Mouse (Mus musculus) cerebellum, adult 2 months (tissue): ENCODE results near the gene Ndufa5. TPM values are rescaled to one million over a fixed set of nuclear protein-coding genes. Genes with fewer than 3 reads are reported as not detected.
A peak's percentile ranks its signal among the peaks of the same experiment; 100 is the strongest.

Experiments used
- DNase-seq, 2 experiments: peaks; one replicate each; pipeline ENCODE4 v3.0.0; 2021
- H3K27ac ChIP-seq: fragments of 200-500 bp; 2 replicates; pipeline ENCODE4 v1.5.1; 2012; ENCODE audit warnings: low read length, control low read depth, inconsistent platforms; ENCODE audit not compliant: insufficient read depth
- H3K27me3 ChIP-seq: fragments of 200-500 bp; 2 replicates; pipeline ENCODE4 v1.6.1; 2012; ENCODE audit warnings: inconsistent platforms, mild to moderate bottlenecking, low read length, moderate library complexity; ENCODE audit not compliant: control insufficient read depth, insufficient read depth
- H3K4me1 ChIP-seq: fragments of 200-500 bp; 2 replicates; pipeline ENCODE4 v1.6.1; 2011; ENCODE audit warnings: low read length; ENCODE audit not compliant: control insufficient read depth, insufficient read depth
- H3K4me3 ChIP-seq: fragments of 200-500 bp; replicated peaks from 2 replicates; pipeline ENCODE3; 2011; ENCODE audit warnings: mild to moderate bottlenecking, low read depth, low read length, control low read depth; ENCODE audit not compliant: insufficient read depth
- CTCF ChIP-seq: fragments of 200-500 bp; IDR thresholded peaks from 2 replicates; pipeline ENCODE4 v1.5.1; 2011; ENCODE audit warnings: low read depth, mild to moderate bottlenecking, control low read depth, low read length, moderate library complexity, borderline replicate concordance; ENCODE audit not compliant: insufficient read depth
- POLR2A ChIP-seq: fragments of 200-500 bp; IDR thresholded peaks from 2 replicates; pipeline ENCODE4 v1.6.1; 2011; ENCODE audit warnings: low read length, control low read depth, borderline replicate concordance; ENCODE audit not compliant: insufficient read depth
- WGBS: fragments of 180-500 bp; shearing (Covaris S2); methylation state at CpG from one replicate; pipeline ENCODE4 v1.1.7; 2018; 5-methylcytosine and 5-hydroxymethylcytosine counted together
- polyA plus RNA-seq: library from polyadenylated mRNA; depleted of rRNA; stranded (reverse); fragments of >200 nt; gene quantifications from 2 replicates; pipeline ENCODE4 v1.2.3, GENCODE M21; 2012; rRNA removed

Ndufa5 gene
- polyA plus RNA-seq = 115 and 146 TPM in 2 replicates

- Histone ChIP-seq H3K27ac (peak within 1 kb of the TSS; percentile 71), H3K4me1 (peaks cover 6% of the 10 kb centered on the region; the same call in 1 of the 2 replicates), H3K27me3 (no peaks in the 10 kb centered on the region), H3K4me3 (peak within 1 kb of the TSS; percentile 92)
- under 1% methylated on average over 53 of the region's 53 CpGs for WGBS
- peak; percentile 93 to 96 for DNase-seq
- TF ChIP-seq POLR2A (peak; percentile 93), CTCF (no peak)
These were observed at the start of gene Ndufa5 for GRCm38 (mm10) chr6:24527155-24528063. Gene Ndufa5 (minus strand): TSS chr6:24528013.

GRCm38 (mm10) chr6:24573319-24573718, 45.5 kb upstream of the Ndufa5 start:
- TF ChIP-seq CTCF (no peak), POLR2A (no peak)
- H3K27ac ChIP-seq = no peak overlapping the region
- no peaks in the 10 kb centered on the region for H3K27me3 ChIP-seq
- H3K4me1 ChIP-seq = no peaks in the 10 kb centered on the region
- no peak for DNase-seq
- no peak overlapping the region for H3K4me3 ChIP-seq

- H3K27ac ChIP-seq = no peak overlapping the region
These were observed 44.6 kb upstream of the Ndufa5 start for GRCm38 (mm10) chr6:24572431-24572830.

GRCm38 (mm10) chr6:24571126-24571525, 43.3 kb upstream of the Ndufa5 start:
- WGBS = 65% methylated on average over 6 of the region's 6 CpGs
- no peak for TF ChIP-seq POLR2A
- TF ChIP-seq CTCF = no peak
- no peak for DNase-seq
- no peaks in the 10 kb centered on the region for H3K4me1 ChIP-seq
- no peak overlapping the region for H3K4me3 ChIP-seq
- no peaks in the 10 kb centered on the region for H3K27me3 ChIP-seq
- H3K27ac ChIP-seq = no peak overlapping the region

More at GRCm38 (mm10) chr6:24572431-24572830, 44.6 kb upstream of the Ndufa5 start:
- H3K27me3 ChIP-seq = no peaks in the 10 kb centered on the region
- DNase-seq = no peak
- H3K4me3 ChIP-seq = no peak overlapping the region
- WGBS = 91% methylated on average over 14 of the region's 14 CpGs
- no peak for TF ChIP-seq CTCF
- TF ChIP-seq POLR2A = no peak
- no peaks in the 10 kb centered on the region for H3K4me1 ChIP-seq

- no peak for TF ChIP-seq CTCF
- TF ChIP-seq POLR2A = no peak
- H3K4me1 ChIP-seq = no peaks in the 10 kb centered on the region
- H3K27ac ChIP-seq = no peak overlapping the region
- DNase-seq = no peak
- 60% methylated on average over 11 of the region's 11 CpGs for WGBS
- no peak overlapping the region for H3K4me3 ChIP-seq
- no peaks in the 10 kb centered on the region for H3K27me3 ChIP-seq
These were observed 42.5 kb upstream of the Ndufa5 start for GRCm38 (mm10) chr6:24570278-24570677.

GRCm38 (mm10) chr6:24569711-24570110, 41.9 kb upstream of the Ndufa5 start:
- no peak for DNase-seq
- Histone ChIP-seq H3K27ac (no peak overlapping the region), H3K27me3 (no peaks in the 10 kb centered on the region), H3K4me3 (no peak overlapping the region), H3K4me1 (no peaks in the 10 kb centered on the region)
- WGBS = 96% methylated on average over 1 of the region's 1 CpGs
- TF ChIP-seq POLR2A (no peak), CTCF (no peak)

- Histone ChIP-seq H3K27me3 (no peaks in the 10 kb centered on the region), H3K4me1 (no peaks in the 10 kb centered on the region), H3K4me3 (no peak overlapping the region), H3K27ac (no peak overlapping the region)
- DNase-seq = no peak
- 88% methylated on average over 5 of the region's 5 CpGs for WGBS
- TF ChIP-seq POLR2A (no peak), CTCF (no peak)
These were observed 41.1 kb upstream of the Ndufa5 start for GRCm38 (mm10) chr6:24568963-24569362.

GRCm38 (mm10) chr6:24564886-24565285, 37.1 kb upstream of the Ndufa5 start:
- H3K4me3 ChIP-seq = no peak overlapping the region
- no peaks in the 10 kb centered on the region for H3K27me3 ChIP-seq
- 92% methylated on average over 1 of the region's 1 CpGs for WGBS
- DNase-seq = peak in 1 of 2 experiments; percentile 8
- H3K27ac ChIP-seq = no peak overlapping the region
- no peaks in the 10 kb centered on the region for H3K4me1 ChIP-seq
- TF ChIP-seq POLR2A (no peak), CTCF (no peak)
